Mouse (Mus musculus) liver, adult (tissue): ENCODE data around the gene Nipsnap2.

Experiments
- GATA4 ChIP-seq: IDR thresholded peaks from 2 replicates; pipeline ENCODE4 v1.6.1; 2014; ENCODE audit warnings: mild to moderate bottlenecking, low read length; ENCODE audit not compliant: insufficient replicate concordance

Gene Nipsnap2

DNA sequence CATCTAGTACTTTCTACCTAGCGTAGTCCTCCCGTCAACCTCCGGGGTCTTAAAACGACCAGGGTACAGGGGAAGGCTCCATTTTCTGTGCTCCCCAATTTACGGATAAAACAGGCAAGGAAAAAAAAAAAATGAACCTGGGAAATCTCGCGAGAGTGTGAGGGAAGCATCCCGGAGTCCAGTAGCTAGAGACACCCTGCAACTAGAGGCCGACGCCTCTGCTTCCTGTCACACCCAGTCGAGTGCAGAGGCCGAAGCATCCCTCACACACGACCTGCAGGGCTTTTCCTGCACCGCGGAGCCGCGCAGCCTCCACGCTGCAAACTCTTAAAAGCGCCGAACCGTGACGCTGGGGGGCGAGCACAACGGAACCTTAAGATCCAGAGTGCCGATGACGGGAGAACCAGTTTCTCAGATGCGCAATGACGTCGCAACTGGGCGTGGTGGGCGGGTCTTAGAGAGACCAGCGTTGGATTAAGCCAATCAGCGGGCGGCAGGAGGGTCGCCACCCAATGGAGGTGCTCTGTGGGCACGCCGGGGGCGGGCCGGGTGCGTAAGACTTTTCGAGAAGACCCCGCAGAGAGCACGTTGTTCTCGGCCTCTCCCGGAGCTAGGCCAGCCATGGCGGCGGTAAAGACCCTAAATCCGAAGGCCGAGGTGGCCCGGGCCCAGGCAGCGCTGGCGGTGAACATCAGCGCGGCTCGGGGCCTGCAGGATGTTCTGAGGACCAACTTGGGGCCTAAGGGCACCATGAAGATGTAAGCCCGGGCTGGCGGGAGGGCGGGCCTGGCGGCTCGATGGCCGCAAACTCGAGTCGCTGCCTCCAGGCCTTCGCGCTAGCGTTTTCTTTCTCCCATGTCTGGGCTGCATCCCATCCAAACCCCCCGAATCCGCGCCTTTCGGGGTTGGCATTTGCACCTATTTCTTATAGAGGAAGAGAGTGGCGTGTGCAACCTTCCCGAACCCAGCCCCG, 62.2 kb downstream of the Nipsnap2 start, which contains the start of gene Psph:
TSS of gene Psph (minus strand) at position 632 of the 973 bp plus-strand sequence.
- TF ChIP-seq GATA4 = no peak

DNA sequence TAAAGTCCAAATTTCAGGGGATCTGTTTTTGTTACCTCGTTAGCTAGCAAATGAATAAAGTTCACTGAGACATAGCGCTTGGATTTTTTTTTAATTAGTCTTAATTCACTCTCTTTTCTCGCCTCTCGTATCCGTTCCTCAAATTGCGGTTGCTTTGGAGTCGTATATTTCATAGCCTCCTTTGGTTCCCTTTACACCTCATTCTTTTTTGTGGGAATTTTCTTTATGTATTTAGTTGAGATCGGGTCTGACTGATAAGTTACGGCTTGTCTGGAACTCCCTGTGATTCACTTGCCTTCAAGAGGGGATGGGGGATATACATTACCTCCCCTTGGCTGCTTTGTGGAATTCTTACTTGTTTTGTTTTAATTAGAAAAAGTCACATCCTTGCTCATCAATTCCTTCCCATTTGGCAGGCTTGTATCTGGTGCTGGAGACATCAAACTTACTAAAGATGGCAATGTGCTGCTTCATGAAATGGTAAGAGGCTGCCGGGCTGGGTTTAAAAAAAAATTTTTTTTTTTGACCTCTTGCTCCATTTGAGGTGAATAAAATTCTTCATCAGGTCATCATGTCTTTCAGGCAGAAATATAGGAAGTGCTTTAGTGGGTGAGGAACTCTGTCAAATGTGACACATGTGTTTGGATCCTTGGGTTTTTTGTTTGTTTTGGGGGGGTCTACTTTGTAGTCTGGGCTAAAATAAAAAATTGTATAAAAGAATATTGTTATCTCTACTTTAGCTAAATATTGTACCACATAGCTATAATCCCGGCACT, 63.1 kb downstream of the Nipsnap2 start:
- TF ChIP-seq GATA4 = no peak
